Mouse (Mus musculus) myocyte (in vitro differentiated cells): ENCODE results near the gene Ldlrad3. TPM values are rescaled to one million over a fixed set of nuclear protein-coding genes. Genes with fewer than 3 reads are reported as not detected.

Source experiments
- H3K27me3 ChIP-seq: one replicate; pipeline ENCODE4 v1.6.1; 2011; ENCODE audit not compliant: control insufficient read depth, insufficient read depth, insufficient read length
- H3K36me3 ChIP-seq: one replicate; pipeline ENCODE4 v1.6.1; 2011; ENCODE audit not compliant: control insufficient read depth, insufficient read depth
- H3K4me2 ChIP-seq: one replicate; pipeline ENCODE4 v1.6.1; 2011; ENCODE audit warnings: low read depth, control low read depth
- H3K4me3 ChIP-seq: one replicate; pipeline ENCODE4 v1.5.1; 2011; ENCODE audit warnings: mild to moderate bottlenecking, control low read depth, moderate library complexity
- H3K79me2 ChIP-seq: one replicate; pipeline ENCODE4 v1.6.1; 2011; ENCODE audit not compliant: control insufficient read depth, insufficient read depth
- H3ac ChIP-seq: one replicate; pipeline ENCODE4 v1.6.1; 2011; ENCODE audit not compliant: control insufficient read depth, insufficient read length
- CEBPB ChIP-seq: IDR thresholded peaks from 2 replicates; pipeline ENCODE4 v1.6.1; 2011; ENCODE audit warnings: mild to moderate bottlenecking, moderate library complexity; ENCODE audit not compliant: poor library complexity, insufficient read depth, severe bottlenecking
- E2F4 ChIP-seq: IDR thresholded peaks from one replicate; pipeline ENCODE4 v1.6.1; 2011; ENCODE audit warnings: mild to moderate bottlenecking, control low read depth, moderate library complexity; ENCODE audit not compliant: insufficient read depth
- MAX ChIP-seq: IDR thresholded peaks from one replicate; pipeline ENCODE4 v1.6.1; 2011; ENCODE audit warnings: low read depth, mild to moderate bottlenecking, control low read depth
- MYOD1 ChIP-seq, 3 experiments: IDR thresholded peaks; one replicate each; pipeline ENCODE4 v1.6.1; 2011; ENCODE audit warnings: control low read depth in 2 of 3, low read depth in 2 of 3, mild to moderate bottlenecking in 2 of 3, moderate library complexity in 1 of 3; ENCODE audit not compliant: insufficient read length in 2 of 3, control insufficient read depth in 1 of 3
- MYOG ChIP-seq, 3 experiments: IDR thresholded peaks; one replicate each; pipeline ENCODE4 v1.6.1; 2011; ENCODE audit warnings: control low read depth in 2 of 3, low read depth in 2 of 3, mild to moderate bottlenecking in 2 of 3; ENCODE audit not compliant: insufficient read length in 2 of 3, control insufficient read depth in 1 of 3, insufficient read depth in 1 of 3
- POLR2A ChIP-seq: IDR thresholded peaks from one replicate; pipeline ENCODE4 v1.6.1; 2011; ENCODE audit warnings: low read depth, mild to moderate bottlenecking, control low read depth, moderate library complexity; ENCODE audit not compliant: insufficient read length
- POLR2AphosphoS2 ChIP-seq: IDR thresholded peaks from one replicate; pipeline ENCODE4 v1.6.1; 2011; ENCODE audit warnings: low read depth, control low read depth; ENCODE audit not compliant: insufficient read length
- REST ChIP-seq: IDR thresholded peaks from one replicate; pipeline ENCODE4 v1.6.1; 2011; ENCODE audit warnings: mild to moderate bottlenecking, control low read depth, moderate library complexity; ENCODE audit not compliant: insufficient read depth, insufficient read length
- SRF ChIP-seq: IDR thresholded peaks from one replicate; pipeline ENCODE4 v1.6.1; 2011; ENCODE audit warnings: low read depth; ENCODE audit not compliant: control insufficient read depth, insufficient read length
- TCF12 ChIP-seq: IDR thresholded peaks from one replicate; pipeline ENCODE4 v1.6.1; 2011; ENCODE audit warnings: mild to moderate bottlenecking, control low read depth; ENCODE audit not compliant: poor library complexity, insufficient read depth, severe bottlenecking
- TCF3 ChIP-seq: IDR thresholded peaks from one replicate; pipeline ENCODE4 v1.6.1; 2011; ENCODE audit warnings: low read depth, control low read depth; ENCODE audit not compliant: insufficient read length
- USF1 ChIP-seq: IDR thresholded peaks from one replicate; pipeline ENCODE4 v1.6.1; 2011; ENCODE audit warnings: low read depth, mild to moderate bottlenecking, control low read depth, moderate library complexity
- polyA plus RNA-seq: library from polyadenylated mRNA; unstranded; fragments of >200 nt; fragmentation: generic; extraction: Trizol; gene quantifications from one replicate; pipeline ENCODE4 v1.2.1, GENCODE M21; 2012; ENCODE audit warnings: missing spikeins

Ldlrad3 gene
- polyA plus RNA-seq, 1 experiment = 32.1 TPM

DNA sequence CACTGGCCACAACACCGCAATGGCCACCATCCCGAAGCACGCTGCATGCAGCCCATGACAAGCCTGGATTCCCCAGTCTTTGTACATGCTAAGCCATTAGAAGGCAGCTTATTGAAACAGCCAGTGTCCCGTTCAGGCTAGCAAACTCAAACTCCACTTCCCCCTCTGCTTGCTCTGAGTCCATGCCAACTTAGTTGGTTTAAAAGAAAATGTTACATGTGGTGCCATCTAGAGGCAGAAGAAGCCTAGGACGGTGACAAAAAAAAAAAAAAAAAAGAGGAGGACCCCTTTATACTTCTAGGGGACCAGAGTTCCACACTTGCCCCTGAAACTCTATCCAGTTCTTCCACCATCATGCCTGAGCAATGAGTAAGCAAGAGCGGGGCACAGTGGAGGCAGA lies 78.9 kb downstream of the Ldlrad3 start:
- Histone ChIP-seq H3K27me3 (no peaks in the 10 kb centered on the region), H3K79me2 (peaks cover 11% of the 10 kb centered on the region), H3K4me2 (peak overlapping the region; percentile 19), H3K36me3 (peaks cover 15% of the 10 kb centered on the region), H3K4me3 (no peak overlapping the region), H3ac (no peak overlapping the region)
- TF ChIP-seq TCF12 (no peak), POLR2A (no peak), USF1 (no peak), REST (no peak)

GRCm38 (mm10) chr2:102106728-102107127 lies 79.5 kb downstream of the Ldlrad3 start:
- Histone ChIP-seq H3K36me3 (peaks cover 15% of the 10 kb centered on the region), H3K79me2 (peaks cover 11% of the 10 kb centered on the region), H3ac (no peak overlapping the region), H3K4me3 (no peak overlapping the region), H3K4me2 (peak overlapping the region; percentile 15), H3K27me3 (no peaks in the 10 kb centered on the region)
- TF ChIP-seq CEBPB = no peak
- TF ChIP-seq REST = no peak
- no peak for TF ChIP-seq POLR2AphosphoS2
- no peak for TF ChIP-seq MYOD1 (IDR thresholded peaks at IDR 0.05; ENCODE audit: control insufficient read depth in 1 of 3, insufficient read length in 2 of 3, low read depth in 2 of 3)

- H3K79me2 ChIP-seq = peaks cover 11% of the 10 kb centered on the region
- no peak overlapping the region for H3ac ChIP-seq
- H3K27me3 ChIP-seq = no peaks in the 10 kb centered on the region
- H3K4me3 ChIP-seq = no peak overlapping the region
- H3K36me3 ChIP-seq = peaks cover 5% of the 10 kb centered on the region
- no peak for TF ChIP-seq MYOG (IDR thresholded peaks at IDR 0.05; ENCODE audit: control insufficient read depth in 1 of 3, insufficient read depth in 1 of 3, insufficient read length in 2 of 3, low read depth in 2 of 3)
- TF ChIP-seq MYOD1 (IDR thresholded peaks at IDR 0.05; ENCODE audit: control insufficient read depth in 1 of 3, insufficient read length in 2 of 3, low read depth in 2 of 3) = no peak
- TF ChIP-seq SRF = no peak
- no peak for TF ChIP-seq TCF12
- no peak overlapping the region for H3K4me2 ChIP-seq
Measured at GRCm38 (mm10) chr2:102105454-102105853, 80.7 kb downstream of the Ldlrad3 start.

DNA sequence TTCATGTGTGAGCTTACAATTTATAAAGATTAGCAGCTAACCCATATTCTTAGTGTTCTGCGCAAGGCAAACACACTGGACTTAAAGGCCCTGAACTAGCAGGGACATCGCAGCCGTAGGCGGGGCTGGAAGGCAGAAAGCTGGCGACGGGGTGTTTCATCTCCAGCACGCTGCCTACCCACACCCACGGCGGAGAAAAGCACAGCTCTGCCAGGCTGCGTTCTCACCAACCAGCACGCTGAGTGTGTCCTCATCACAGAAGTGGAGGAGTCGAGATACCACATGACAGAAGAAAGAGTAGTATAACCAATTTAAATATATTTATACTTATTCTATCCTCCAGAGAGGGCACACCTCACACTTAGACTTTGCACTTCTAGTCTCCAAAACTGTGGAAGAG lies 82.2 kb downstream of the Ldlrad3 start:
- peaks cover 3% of the 10 kb centered on the region for H3K36me3 ChIP-seq
- no peak overlapping the region for H3K4me3 ChIP-seq
- H3K27me3 ChIP-seq = no peaks in the 10 kb centered on the region
- peaks cover 11% of the 10 kb centered on the region for H3K79me2 ChIP-seq
- TF ChIP-seq POLR2A (no peak), MAX (no peak), E2F4 (no peak), POLR2AphosphoS2 (no peak), MYOD1 (IDR thresholded peaks at IDR 0.05; ENCODE audit: control insufficient read depth in 1 of 3, insufficient read length in 2 of 3, low read depth in 2 of 3) (no peak), CEBPB (no peak), SRF (no peak), REST (no peak), TCF12 (no peak), USF1 (no peak), MYOG (IDR thresholded peaks at IDR 0.05; ENCODE audit: control insufficient read depth in 1 of 3, insufficient read depth in 1 of 3, insufficient read length in 2 of 3, low read depth in 2 of 3) (no peak)
- H3ac ChIP-seq = no peak overlapping the region
- no peak overlapping the region for H3K4me2 ChIP-seq

GRCm38 (mm10) chr2:102100490-102100889 lies 85.7 kb downstream of the Ldlrad3 start:
- Histone ChIP-seq H3K4me2 (no peak overlapping the region), H3K27me3 (no peaks in the 10 kb centered on the region), H3K79me2 (peaks cover 7% of the 10 kb centered on the region), H3ac (no peak overlapping the region), H3K36me3 (no peaks in the 10 kb centered on the region), H3K4me3 (no peak overlapping the region)
- TF ChIP-seq POLR2AphosphoS2 = no peak
- no peak for TF ChIP-seq MYOD1 (IDR thresholded peaks at IDR 0.05; ENCODE audit: control insufficient read depth in 1 of 3, insufficient read length in 2 of 3, low read depth in 2 of 3)
- no peak for TF ChIP-seq E2F4
- TF ChIP-seq CEBPB = no peak
- TF ChIP-seq REST = no peak
- no peak for TF ChIP-seq USF1
- no peak for TF ChIP-seq TCF3
- no peak for TF ChIP-seq MYOG (IDR thresholded peaks at IDR 0.05; ENCODE audit: control insufficient read depth in 1 of 3, insufficient read depth in 1 of 3, insufficient read length in 2 of 3, low read depth in 2 of 3)
- TF ChIP-seq POLR2A = no peak
- no peak for TF ChIP-seq SRF
- TF ChIP-seq TCF12 = no peak
- no peak for TF ChIP-seq MAX
